Mouse (Mus musculus): ENCODE measurements around the gene Slc4a1. TPM values are rescaled to one million over a fixed set of nuclear protein-coding genes. Genes with fewer than 3 reads are reported as not detected.

Gene Slc4a1
- polyA plus RNA-seq, 1 experiment from 2014 or later: not detected

GRCm38 (mm10) chr11:102399610-102400072 lies 33.6 kb upstream of the Slc4a1 start:
- DNase-seq (ENCODE audit: low read depth, low spot score) (no peak), ATAC-seq (peak; percentile 17)
- no peak for TF ChIP-seq CTCF (IDR thresholded peaks at IDR 0.05)
- POLR2A ChIA-PET: interaction anchor here (0.6 kb wide), 2 partner anchors 10 to 80 kb away, joined by 3 to 6 read pairs; partner anchors contain the start of gene Ubtf
- no peaks in the 10 kb centered on the region for H3K27me3 ChIP-seq
- in situ Hi-C loops (cut with MboI; ENCODE audit: low pct_unique_long_range_greater_than_20kb): no loop called here
- CTCF ChIA-PET: no interaction called here

- H3K27me3 ChIP-seq: no peaks in the 10 kb centered on the region
- CTCF ChIA-PET: interaction anchor here (0.7 kb wide), 1 partner anchor 90 kb away, joined by 3 read pairs; no protein-coding TSS in a partner anchor
- in situ Hi-C loops (cut with MboI; ENCODE audit: low pct_unique_long_range_greater_than_20kb): no loop called here
- DNase-seq (ENCODE audit: low read depth, low spot score) (no peak), ATAC-seq (no peak)
- TF ChIP-seq CTCF (IDR thresholded peaks at IDR 0.05): no peak
- POLR2A ChIA-PET: interaction anchor here (0.6 kb wide), 1 partner anchor 11 kb away, joined by 3 read pairs; no protein-coding TSS in a partner anchor
Observed at GRCm38 (mm10) chr11:102399107-102399506, 33.1 kb upstream of the Slc4a1 start.

GRCm38 (mm10) chr11:102398007-102398825 lies 32.2 kb upstream of the Slc4a1 start:
- ChIA-PET POLR2A (interaction anchor here (0.5 kb wide), 1 partner anchor 14 kb away, joined by 3 read pairs; no protein-coding TSS in a partner anchor), CTCF (interaction anchor here (0.7 kb wide), 1 partner anchor 89 kb away, joined by 3 read pairs; no protein-coding TSS in a partner anchor)
- in situ Hi-C loops (cut with MboI; ENCODE audit: low pct_unique_long_range_greater_than_20kb): no loop called here
- ATAC-seq: no peak
- H3K27me3 ChIP-seq: no peaks in the 10 kb centered on the region
- no peak for TF ChIP-seq CTCF (IDR thresholded peaks at IDR 0.05)
- no peak for DNase-seq (ENCODE audit: low read depth, low spot score)

- POLR2A ChIA-PET: no interaction called here
- in situ Hi-C loops (cut with MboI; ENCODE audit: low pct_unique_long_range_greater_than_20kb): no loop called here
- peaks cover under 1% of the 10 kb centered on the region for H3K27me3 ChIP-seq
- ATAC-seq (no peak), DNase-seq (ENCODE audit: low read depth, low spot score) (no peak)
- CTCF ChIA-PET: interaction anchor here (1.3 kb wide), 1 partner anchor 81 kb away, joined by 3 read pairs; no protein-coding TSS in a partner anchor
- no peak for TF ChIP-seq CTCF (IDR thresholded peaks at IDR 0.05)
Observed at GRCm38 (mm10) chr11:102396671-102397141, 30.7 kb upstream of the Slc4a1 start.

GRCm38 (mm10) chr11:102396263-102396662 lies 30.3 kb upstream of the Slc4a1 start:
- DNase-seq (ENCODE audit: low read depth, low spot score): no peak
- ChIA-PET CTCF (interaction anchor here (1.3 kb wide), 1 partner anchor 81 kb away, joined by 3 read pairs; no protein-coding TSS in a partner anchor), POLR2A (no interaction called here)
- peaks cover 4% of the 10 kb centered on the region for H3K27me3 ChIP-seq
- no peak for ATAC-seq
- in situ Hi-C loops (cut with MboI; ENCODE audit: low pct_unique_long_range_greater_than_20kb): no loop called here
- TF ChIP-seq CTCF (IDR thresholded peaks at IDR 0.05): no peak

- ChIA-PET POLR2A (interaction anchor here (0.9 to 1.9 kb wide), 2 partner anchors 11 to 76 kb away, joined by 3 to 4 read pairs; partner anchors contain the start of gene Ubtf), CTCF (no interaction called here)
- no peak for DNase-seq (ENCODE audit: low read depth, low spot score)
- no peak for ATAC-seq
- in situ Hi-C loops (cut with MboI; ENCODE audit: low pct_unique_long_range_greater_than_20kb): no loop called here
- peaks cover 11% of the 10 kb centered on the region for H3K27me3 ChIP-seq
- TF ChIP-seq CTCF (IDR thresholded peaks at IDR 0.05): no peak
Observed at GRCm38 (mm10) chr11:102395250-102395649, 29.2 kb upstream of the Slc4a1 start.

DNA sequence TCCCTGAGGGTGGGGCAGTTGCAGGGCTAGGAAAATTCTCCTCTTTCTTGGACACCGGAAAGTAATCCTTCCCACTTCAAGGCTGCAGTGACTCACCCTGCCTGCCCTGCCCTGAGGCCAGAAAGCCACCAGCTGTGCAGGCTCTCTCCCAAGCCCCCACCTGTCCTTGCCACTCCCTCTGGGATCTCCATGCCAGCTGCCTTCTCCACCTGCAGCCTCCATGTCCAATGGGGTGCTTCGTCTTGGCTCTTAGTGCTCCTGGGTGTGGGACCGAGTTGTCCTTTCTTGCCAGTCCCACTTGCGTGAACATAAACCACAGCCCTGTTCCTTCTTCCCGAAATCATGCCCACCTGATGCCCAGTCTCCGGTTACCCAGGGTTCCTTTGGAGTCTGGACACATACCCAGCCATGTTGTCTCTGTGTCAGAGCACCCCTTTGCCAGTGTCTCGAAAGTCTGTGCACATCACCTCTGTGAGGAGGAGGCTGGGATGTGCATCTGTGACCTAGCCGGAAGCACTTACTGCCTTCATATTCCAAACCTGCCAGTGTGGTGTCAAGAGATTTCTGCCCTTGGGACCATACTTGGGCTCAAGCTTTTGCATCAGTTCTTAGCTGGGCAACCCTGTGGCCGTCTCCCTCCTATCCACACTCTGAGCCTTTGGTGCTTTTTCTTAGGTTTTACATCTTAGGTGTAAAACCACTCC lies 28.6 kb upstream of the Slc4a1 start:
- no peak for TF ChIP-seq CTCF (IDR thresholded peaks at IDR 0.05)
- DNase-seq (ENCODE audit: low read depth, low spot score): no peak
- POLR2A ChIA-PET: interaction anchor here (0.9 to 1.9 kb wide), 2 partner anchors 11 to 75 kb away, joined by 3 to 4 read pairs; partner anchors contain the start of gene Ubtf
- in situ Hi-C loops (cut with MboI; ENCODE audit: low pct_unique_long_range_greater_than_20kb): no loop called here
- peak; percentile 37 for ATAC-seq
- CTCF ChIA-PET: no interaction called here
- H3K27me3 ChIP-seq: peaks cover 14% of the 10 kb centered on the region

GRCm38 (mm10) chr11:102393719-102394420 lies 27.9 kb upstream of the Slc4a1 start:
- peaks cover 14% of the 10 kb centered on the region for H3K27me3 ChIP-seq

GRCm38 (mm10) chr11:102393238-102393634 lies 27.2 kb upstream of the Slc4a1 start, which contains the start of gene Rundc3a:
Gene Rundc3a, plus strand, starts transcription at chr11:102393403.
- ChIA-PET CTCF (no interaction called here), POLR2A (interaction anchor here (1.4 to 1.9 kb wide), 2 partner anchors 13 to 74 kb away, joined by 4 read pairs; partner anchors contain the start of gene Ubtf)
- peaks cover 14% of the 10 kb centered on the region for H3K27me3 ChIP-seq
- no peak for DNase-seq (ENCODE audit: low read depth, low spot score)
- no peak for TF ChIP-seq CTCF (IDR thresholded peaks at IDR 0.05)
- peak; percentile 40 for ATAC-seq
- in situ Hi-C loops (cut with MboI; ENCODE audit: low pct_unique_long_range_greater_than_20kb): no loop called here

More at GRCm38 (mm10) chr11:102393719-102394420, 27.9 kb upstream of the Slc4a1 start:
- POLR2A ChIA-PET: interaction anchor here (1.4 to 1.9 kb wide), 2 partner anchors 12 to 74 kb away, joined by 4 read pairs; partner anchors contain the start of gene Ubtf
- no peak for DNase-seq (ENCODE audit: low read depth, low spot score)
- ATAC-seq: no peak
- CTCF ChIA-PET: no interaction called here
- in situ Hi-C loops (cut with MboI; ENCODE audit: low pct_unique_long_range_greater_than_20kb): no loop called here
- no peak for TF ChIP-seq CTCF (IDR thresholded peaks at IDR 0.05)

Measured in Patski (cell line).